Mouse (Mus musculus) midbrain, embryonic 14.5 days (tissue): Measurements from ENCODE around the gene Rras. TPM values are rescaled to one million over a fixed set of nuclear protein-coding genes. Genes with fewer than 3 reads are reported as not detected.

ENCODE experiments used
- ATAC-seq: fragments of 200-750 bp; cut with Nextera tagmentation; 2 replicates; pipeline ENCODE4 v1.8.0; 2017; ENCODE audit warnings: moderate number of reproducible peaks, moderate library complexity; ENCODE audit not compliant: low FRiP score, low TSS enrichment
- DNase-seq: peaks from one replicate; pipeline ENCODE4 v3.0.0-alpha.2; 2015
- H3K27ac ChIP-seq: fragments of 300-500 bp; sonication (generic); replicated peaks from 2 replicates; pipeline ENCODE4 v1.5.1; 2014; ENCODE audit warnings: mild to moderate bottlenecking, low read depth, low read length, moderate library complexity
- H3K27me3 ChIP-seq: fragments of 300-500 bp; sonication (generic); 2 replicates; pipeline ENCODE4 v1.6.1; 2014; ENCODE audit warnings: low read length, control low read depth, mixed read lengths; ENCODE audit not compliant: control insufficient read depth, insufficient read depth
- H3K36me3 ChIP-seq: fragments of 300-500 bp; sonication (generic); 2 replicates; pipeline ENCODE4 v1.6.1; 2014; ENCODE audit warnings: low read length, control low read depth; ENCODE audit not compliant: control insufficient read depth, insufficient read depth
- H3K4me1 ChIP-seq: fragments of 300-500 bp; sonication (generic); 2 replicates; pipeline ENCODE4 v1.6.1; 2014; ENCODE audit warnings: mild to moderate bottlenecking, antibody characterized with exemption, low read length, control low read depth; ENCODE audit not compliant: control insufficient read depth, insufficient read depth
- H3K4me2 ChIP-seq: fragments of 300-500 bp; sonication (generic); 2 replicates; pipeline ENCODE4 v1.6.1; 2014; ENCODE audit warnings: mild to moderate bottlenecking, low read length, moderate library complexity
- H3K4me3 ChIP-seq: fragments of 300-500 bp; sonication (generic); replicated peaks from 2 replicates; pipeline ENCODE4 v1.5.1; 2014; ENCODE audit warnings: low read depth, low read length
- H3K9ac ChIP-seq: fragments of 300-500 bp; sonication (generic); replicated peaks from 2 replicates; pipeline ENCODE4 v1.6.1; 2014; ENCODE audit warnings: mild to moderate bottlenecking, low read length, moderate library complexity
- H3K9me3 ChIP-seq: fragments of 300-500 bp; sonication (generic); 2 replicates; pipeline ENCODE4 v1.6.1; 2016; ENCODE audit warnings: low read length, control low read depth, mixed read lengths; ENCODE audit not compliant: control insufficient read depth
- WGBS: fragments of 180-500 bp; shearing (Covaris S2); extraction: QIAGEN DNeasy Blood & Tissue Kit; methylation state at CpG from one replicate; pipeline ENCODE4 v1.1.7; 2014; 5-methylcytosine and 5-hydroxymethylcytosine counted together
- polyA plus RNA-seq: library from polyadenylated mRNA; unstranded; fragments of >200 nt; fragmentation: Nextera tagmentation; extraction: Ambion mirVana; gene quantifications from 2 replicates; pipeline ENCODE4 v1.2.1, GENCODE M21; 2014

Rras gene
- polyA plus RNA-seq, 1 experiment from 2014 or later, result 13.2 TPM

GRCm38 (mm10) chr7:45027761-45028160 is 10.0 kb downstream of the Rras start:
- Histone ChIP-seq H3K27ac (no peak overlapping the region), H3K36me3 (peaks cover 62% of the 10 kb centered on the region), H3K4me2 (no peak overlapping the region), H3K27me3 (no peaks in the 10 kb centered on the region), H3K4me3 (no peak overlapping the region), H3K9me3 (no peaks in the 10 kb centered on the region), H3K4me1 (peaks cover 6% of the 10 kb centered on the region; the same call in 1 of the 2 replicates), H3K9ac (no peak overlapping the region)
- ATAC-seq (no peak), DNase-seq (no peak)
- WGBS, result 95% methylated on average over 9 of the region's 9 CpGs

GRCm38 (mm10) chr7:45028351-45028750 is 10.6 kb downstream of the Rras start:
- DNase-seq (no peak), ATAC-seq (no peak)
- H3K4me1 ChIP-seq, result peaks cover 6% of the 10 kb centered on the region; the same call in 1 of the 2 replicates
- WGBS, result 93% methylated on average over 11 of the region's 11 CpGs
- H3K9me3 ChIP-seq, result no peaks in the 10 kb centered on the region
- no peak overlapping the region for H3K9ac ChIP-seq
- H3K4me3 ChIP-seq, result no peak overlapping the region
- no peaks in the 10 kb centered on the region for H3K27me3 ChIP-seq
- H3K4me2 ChIP-seq, result no peak overlapping the region
- no peak overlapping the region for H3K27ac ChIP-seq
- peaks cover 68% of the 10 kb centered on the region for H3K36me3 ChIP-seq

GRCm38 (mm10) chr7:45029995-45030394 is 12.2 kb downstream of the Rras start:
- Histone ChIP-seq H3K9me3 (no peaks in the 10 kb centered on the region), H3K4me3 (no peak overlapping the region), H3K27ac (no peak overlapping the region), H3K4me2 (no peak overlapping the region), H3K36me3 (peaks cover 85% of the 10 kb centered on the region), H3K27me3 (no peaks in the 10 kb centered on the region), H3K4me1 (peaks cover 6% of the 10 kb centered on the region; the same call in 1 of the 2 replicates), H3K9ac (no peak overlapping the region)
- ATAC-seq (no peak), DNase-seq (no peak)
- WGBS, result 94% methylated on average over 6 of the region's 6 CpGs

- 97% methylated on average over 8 of the region's 8 CpGs for WGBS
- H3K27ac ChIP-seq, result no peak overlapping the region
- no peak overlapping the region for H3K4me2 ChIP-seq
- peaks cover 6% of the 10 kb centered on the region; the same call in 1 of the 2 replicates for H3K4me1 ChIP-seq
- no peaks in the 10 kb centered on the region for H3K9me3 ChIP-seq
- H3K36me3 ChIP-seq, result peaks cover 93% of the 10 kb centered on the region
- no peak for DNase-seq
- no peak overlapping the region for H3K4me3 ChIP-seq
- no peak for ATAC-seq
- H3K27me3 ChIP-seq, result no peaks in the 10 kb centered on the region
- H3K9ac ChIP-seq, result no peak overlapping the region
Observed at GRCm38 (mm10) chr7:45030857-45031256, 13.1 kb downstream of the Rras start.

- ATAC-seq (no peak), DNase-seq (no peak)
- no peak overlapping the region for H3K9ac ChIP-seq
- H3K36me3 ChIP-seq, result peaks cover 97% of the 10 kb centered on the region
- no peak overlapping the region for H3K4me3 ChIP-seq
- H3K9me3 ChIP-seq, result no peaks in the 10 kb centered on the region
- 94% methylated on average over 19 of the region's 19 CpGs for WGBS
- no peaks in the 10 kb centered on the region for H3K27me3 ChIP-seq
- H3K4me2 ChIP-seq, result no peak overlapping the region
- no peaks in the 10 kb centered on the region for H3K4me1 ChIP-seq
- no peak overlapping the region for H3K27ac ChIP-seq
Observed at GRCm38 (mm10) chr7:45033722-45034359, 16.1 kb downstream of the Rras start.

GRCm38 (mm10) chr7:45035631-45036030 is 17.9 kb downstream of the Rras start:
- H3K9ac ChIP-seq, result no peak overlapping the region
- 95% methylated on average over 3 of the region's 3 CpGs for WGBS
- H3K4me2 ChIP-seq, result no peak overlapping the region
- H3K27me3 ChIP-seq, result no peaks in the 10 kb centered on the region
- DNase-seq (no peak), ATAC-seq (no peak)
- H3K4me3 ChIP-seq, result no peak overlapping the region
- H3K9me3 ChIP-seq, result no peaks in the 10 kb centered on the region
- peaks cover 97% of the 10 kb centered on the region for H3K36me3 ChIP-seq
- no peak overlapping the region for H3K27ac ChIP-seq
- H3K4me1 ChIP-seq, result no peaks in the 10 kb centered on the region

- DNase-seq, result no peak
- no peak for ATAC-seq
Observed at GRCm38 (mm10) chr7:45036702-45037101, 18.9 kb downstream of the Rras start.

GRCm38 (mm10) chr7:45037720-45038361 is 20.1 kb downstream of the Rras start:
- Histone ChIP-seq H3K4me2 (no peak overlapping the region), H3K27ac (no peak overlapping the region), H3K4me3 (no peak overlapping the region), H3K4me1 (no peaks in the 10 kb centered on the region), H3K9ac (no peak overlapping the region), H3K27me3 (no peaks in the 10 kb centered on the region), H3K36me3 (peaks cover 97% of the 10 kb centered on the region), H3K9me3 (no peaks in the 10 kb centered on the region)
- DNase-seq (peak; percentile 60), ATAC-seq (no peak)
- 77% methylated on average over 7 of the region's 7 CpGs for WGBS

More at GRCm38 (mm10) chr7:45036702-45037101, 18.9 kb downstream of the Rras start:
- Histone ChIP-seq H3K9me3 (no peaks in the 10 kb centered on the region), H3K27me3 (no peaks in the 10 kb centered on the region), H3K36me3 (peaks cover 97% of the 10 kb centered on the region), H3K9ac (no peak overlapping the region), H3K4me3 (no peak overlapping the region), H3K4me2 (no peak overlapping the region), H3K27ac (no peak overlapping the region), H3K4me1 (no peaks in the 10 kb centered on the region)
- WGBS, result 93% methylated on average over 11 of the region's 11 CpGs

- H3K27ac ChIP-seq, result no peak overlapping the region
- no peak overlapping the region for H3K4me3 ChIP-seq
- no peak overlapping the region for H3K9ac ChIP-seq
- ATAC-seq (no peak), DNase-seq (no peak)
- 97% methylated on average over 9 of the region's 9 CpGs for WGBS
- H3K27me3 ChIP-seq, result no peaks in the 10 kb centered on the region
- H3K4me2 ChIP-seq, result no peak overlapping the region
- no peaks in the 10 kb centered on the region for H3K9me3 ChIP-seq
- no peaks in the 10 kb centered on the region for H3K4me1 ChIP-seq
- H3K36me3 ChIP-seq, result peaks cover 97% of the 10 kb centered on the region
Observed at GRCm38 (mm10) chr7:45038411-45038810, 20.6 kb downstream of the Rras start.
